Mouse (Mus musculus): ENCODE results near the gene Kcnip4.

DNA sequence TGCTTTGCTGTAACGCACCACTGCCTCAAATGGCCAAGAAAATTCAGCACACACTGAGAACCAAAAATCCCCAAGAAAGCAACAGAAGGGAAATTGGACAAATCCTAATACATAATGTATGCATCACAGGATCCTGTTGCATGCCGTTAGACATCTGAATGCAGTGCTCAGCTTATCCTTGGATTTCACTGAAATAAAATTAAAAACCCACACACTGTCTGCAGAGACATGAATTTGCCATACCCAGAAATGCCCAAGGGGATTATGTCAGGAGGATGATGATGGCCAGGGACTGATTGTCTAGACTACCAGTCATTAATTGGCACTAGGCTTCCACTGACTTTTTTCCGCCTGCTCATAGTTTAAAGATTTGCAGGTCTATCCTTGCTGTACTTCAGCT, 818.7 kb downstream of the Kcnip4 start:
- TF ChIP-seq POLR2A (IDR thresholded peaks at IDR 0.05; ENCODE audit: insufficient read length, low read depth) (no peak), USF1 (IDR thresholded peaks at IDR 0.05; ENCODE audit: low read depth) (no peak), REST (IDR thresholded peaks at IDR 0.05; ENCODE audit: insufficient read depth, insufficient read length) (no peak), TCF12 (IDR thresholded peaks at IDR 0.05; ENCODE audit: insufficient read depth, poor library complexity, severe bottlenecking) (no peak), MYOG (IDR thresholded peaks at IDR 0.05; ENCODE audit: control insufficient read depth in 1 of 3, insufficient read depth in 1 of 3, insufficient read length in 2 of 3, low read depth in 2 of 3) (no peak)

All from myocyte (in vitro differentiated cells).